Mouse (Mus musculus) ES-Bruce4 (cell line): ENCODE results near the gene Rpp30. TPM values are rescaled to one million over a fixed set of nuclear protein-coding genes. Genes with fewer than 3 reads are reported as not detected.

Experiments
- H3K27ac ChIP-seq: 2 replicates; pipeline ENCODE4 v1.5.1; 2012; ENCODE audit warnings: low read length, inconsistent platforms; ENCODE audit not compliant: insufficient read depth
- H3K27me3 ChIP-seq: 2 replicates; pipeline ENCODE4 v1.6.1; 2012; ENCODE audit warnings: mild to moderate bottlenecking, low read length, inconsistent platforms; ENCODE audit not compliant: control insufficient read depth, poor library complexity, insufficient read depth, severe bottlenecking
- H3K36me3 ChIP-seq: 2 replicates; pipeline ENCODE4 v1.6.1; 2012; ENCODE audit warnings: inconsistent platforms, mild to moderate bottlenecking, low read length, moderate library complexity; ENCODE audit not compliant: control insufficient read depth, poor library complexity, insufficient read depth, severe bottlenecking
- H3K4me1 ChIP-seq: one replicate; pipeline ENCODE4 v1.8.1; 2011; ENCODE audit warnings: low read length; ENCODE audit not compliant: control insufficient read depth, insufficient read depth
- H3K4me3 ChIP-seq: 2 replicates; pipeline ENCODE4 v1.5.1; 2011; ENCODE audit warnings: low read depth, mild to moderate bottlenecking, low read length
- H3K9ac ChIP-seq: 2 replicates; pipeline ENCODE4 v1.6.1; 2012; ENCODE audit warnings: low read depth, mild to moderate bottlenecking, inconsistent platforms; ENCODE audit not compliant: poor library complexity, severe bottlenecking
- H3K9me3 ChIP-seq: replicated peaks from 2 replicates; pipeline ENCODE4 v1.6.1; 2012; ENCODE audit warnings: mild to moderate bottlenecking, low read length, inconsistent platforms; ENCODE audit not compliant: control insufficient read depth, poor library complexity, insufficient read depth, severe bottlenecking
- CTCF ChIP-seq: IDR thresholded peaks from one replicate; pipeline ENCODE4 v1.8.1; 2011; ENCODE audit warnings: low read depth, low read length
- EP300 ChIP-seq: IDR thresholded peaks from 2 replicates; pipeline ENCODE4 v1.6.1; 2011; ENCODE audit warnings: low read depth, low read length; ENCODE audit not compliant: insufficient read depth
- POLR2A ChIP-seq: IDR thresholded peaks from one replicate; pipeline ENCODE4 v1.8.1; 2011; ENCODE audit warnings: low read length; ENCODE audit not compliant: insufficient read depth
- polyA plus RNA-seq: library from polyadenylated mRNA; stranded (reverse); fragments of >200 nt; gene quantifications from 2 replicates; pipeline ENCODE4 v1.2.4, GENCODE M21; 2011; ENCODE audit warnings: low read depth; ENCODE audit not compliant: missing spikeins, insufficient read depth, insufficient read length

Rpp30 gene
- 72.5 and 73.9 TPM in 2 replicates for polyA plus RNA-seq

DNA sequence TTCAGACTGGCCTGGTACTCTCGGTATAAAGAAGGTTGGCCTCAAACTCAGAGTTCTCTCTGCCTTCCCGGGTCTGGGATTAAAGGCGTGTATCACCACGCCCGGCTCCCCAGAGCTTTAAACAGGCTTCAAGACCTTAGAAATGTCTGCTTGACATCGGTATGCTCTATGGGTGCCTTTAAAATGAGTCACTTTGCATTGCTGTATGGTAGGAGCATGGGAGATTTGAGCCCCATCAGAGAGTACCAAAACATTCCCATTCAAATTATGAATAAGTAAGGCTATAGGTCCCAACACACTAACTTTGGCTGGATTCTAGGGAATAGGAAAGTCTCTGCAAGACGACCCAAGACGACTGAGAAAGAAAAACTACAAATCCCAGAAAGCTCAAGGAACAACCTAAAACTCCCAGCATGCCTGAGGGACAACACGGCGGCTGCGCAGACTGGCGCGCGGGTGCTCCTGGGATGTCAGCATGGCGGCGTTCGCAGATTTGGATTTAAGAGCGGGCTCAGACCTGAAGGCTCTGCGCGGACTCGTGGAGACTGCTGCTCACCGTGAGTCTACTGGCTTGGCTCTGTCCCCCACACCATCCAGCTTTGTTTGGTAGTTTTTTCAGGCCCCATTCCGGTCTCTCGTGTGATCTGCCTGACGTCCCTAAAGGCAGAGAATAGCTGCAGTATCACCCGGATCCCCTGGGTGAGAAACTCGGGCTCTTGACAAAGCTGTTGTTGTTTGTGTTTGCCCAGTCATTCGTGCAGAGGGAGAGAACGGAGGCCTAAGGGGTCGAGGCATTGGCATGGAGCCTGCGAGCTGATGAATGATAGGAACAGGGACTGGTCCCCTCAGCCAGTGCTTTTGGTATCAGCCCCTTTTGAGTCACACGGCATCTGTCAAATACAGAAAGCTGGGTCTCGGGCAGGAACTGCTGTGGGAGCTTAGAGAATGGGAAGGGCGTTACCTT lies at the start of gene Rpp30:
TSS of gene Rpp30 (plus strand) at position 455 of the 964 bp plus-strand sequence.
- no peak for TF ChIP-seq CTCF
- TF ChIP-seq POLR2A, result peak; percentile 39
- no peak for TF ChIP-seq EP300
- Histone ChIP-seq H3K27ac (no peak within 1 kb of the TSS), H3K9ac (peak within 1 kb of the TSS; percentile 82), H3K4me3 (peak within 1 kb of the TSS; percentile 99), H3K4me1 (no peaks in the 10 kb centered on the region), H3K9me3 (no peaks in the 10 kb centered on the region), H3K36me3 (peaks cover 5% of the 10 kb centered on the region), H3K27me3 (no peaks in the 10 kb centered on the region; the same call in 1 of the 2 replicates)

DNA sequence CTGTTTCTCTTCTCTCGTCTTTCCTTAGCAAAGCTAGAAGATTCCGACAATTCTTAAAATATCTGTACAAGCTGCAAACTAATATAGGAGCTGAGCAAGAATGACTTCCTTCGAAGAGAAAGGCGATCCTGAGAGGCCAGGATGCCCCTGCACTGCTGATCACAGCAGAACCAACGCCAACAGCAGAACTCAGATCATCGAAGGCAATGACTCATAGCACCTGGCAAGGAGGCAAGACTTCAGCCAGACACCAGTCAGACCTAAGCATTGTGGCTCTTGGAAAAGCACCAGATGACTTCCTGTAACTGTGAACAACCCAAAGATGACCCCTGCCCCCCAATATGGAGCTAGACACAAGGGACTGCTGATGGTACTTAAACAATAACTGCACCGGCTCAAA lies 37.5 kb upstream of the Rpp30 start:
- Histone ChIP-seq H3K4me1 (no peaks in the 10 kb centered on the region), H3K27me3 (no peaks in the 10 kb centered on the region), H3K9me3 (no peaks in the 10 kb centered on the region), H3K4me3 (no peak overlapping the region), H3K36me3 (no peaks in the 10 kb centered on the region), H3K27ac (no peak overlapping the region), H3K9ac (no peak overlapping the region)
- TF ChIP-seq CTCF, result no peak
- TF ChIP-seq EP300, result no peak
- no peak for TF ChIP-seq POLR2A

DNA sequence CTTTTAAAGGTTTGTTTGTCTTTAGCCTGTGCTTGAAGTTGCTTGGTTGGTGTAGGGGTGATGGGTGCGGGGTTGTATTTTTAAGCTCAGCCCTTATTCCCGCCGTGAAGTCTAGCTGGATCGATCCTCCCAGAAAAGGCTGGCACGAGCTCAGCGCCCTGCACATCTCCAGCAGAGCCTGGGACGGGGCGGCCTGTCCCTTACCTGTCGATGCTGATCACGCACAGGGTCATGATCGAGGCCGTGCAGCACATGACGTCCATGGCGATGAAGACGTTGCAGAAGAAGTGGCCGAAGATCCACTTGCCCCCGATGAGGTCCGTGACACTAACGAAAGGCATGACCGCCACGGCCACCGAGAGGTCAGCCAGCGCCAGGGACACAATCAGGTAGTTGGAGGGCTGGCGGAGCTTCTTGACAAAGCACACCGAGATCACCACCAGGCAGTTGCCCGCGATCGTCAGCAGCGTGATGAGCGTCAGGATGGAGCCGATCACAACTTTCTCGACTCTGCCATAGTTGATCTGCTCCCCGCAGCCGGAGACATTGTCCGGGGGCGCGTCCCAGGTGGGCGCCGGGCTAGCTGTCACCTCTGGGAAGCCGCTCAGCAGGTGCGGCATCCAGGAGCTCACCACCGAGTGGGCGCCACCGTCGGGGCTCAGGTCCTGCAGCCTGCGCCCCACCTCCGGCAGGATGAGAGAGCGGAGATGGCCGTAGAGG lies 26.9 kb upstream of the Rpp30 start:
- Histone ChIP-seq H3K9me3 (no peaks in the 10 kb centered on the region), H3K27me3 (peaks cover 9% of the 10 kb centered on the region), H3K36me3 (no peaks in the 10 kb centered on the region), H3K4me3 (peak overlapping the region; percentile 68), H3K4me1 (no peaks in the 10 kb centered on the region), H3K9ac (peak overlapping the region; percentile 63; the same call in 1 of the 2 replicates), H3K27ac (no peak overlapping the region)
- TF ChIP-seq EP300 (no peak), POLR2A (no peak)

DNA sequence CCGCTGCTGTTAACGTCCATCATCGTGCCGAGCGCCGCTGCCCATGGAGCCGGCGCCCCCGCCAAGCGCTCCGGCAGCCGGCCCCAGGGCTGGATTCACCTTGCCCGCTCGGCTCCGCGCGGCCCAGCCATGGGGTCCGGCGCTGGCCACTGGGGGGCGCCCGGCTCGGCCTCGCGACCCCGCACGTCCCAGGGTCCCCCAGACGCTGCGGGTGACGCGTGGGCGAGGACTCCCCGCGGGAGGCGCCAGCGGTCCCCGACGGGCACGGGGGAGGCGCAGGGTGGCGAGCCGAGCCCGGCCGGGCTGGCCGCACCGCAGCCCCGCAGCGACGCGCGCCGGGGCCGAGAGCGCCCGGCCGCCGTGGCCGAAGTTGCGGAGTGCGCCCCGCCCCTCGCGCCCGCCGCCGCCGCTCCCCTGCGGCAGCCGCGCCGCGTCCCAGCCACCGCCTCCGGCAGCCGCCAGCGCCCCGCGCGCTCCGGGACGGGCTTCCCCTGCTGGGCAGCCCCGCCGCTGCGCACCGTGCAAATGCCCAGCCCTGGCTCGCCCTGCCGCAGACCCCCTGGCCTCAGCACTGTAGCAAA lies 26.2 kb upstream of the Rpp30 start, which contains the start of gene Htr7:
TSS of gene Htr7 (minus strand) at position 277 of the 581 bp plus-strand sequence.
- TF ChIP-seq CTCF (peak; percentile 13), POLR2A (no peak)
- Histone ChIP-seq H3K27ac (no peak within 1 kb of the TSS), H3K36me3 (no peaks in the 10 kb centered on the region), H3K4me3 (peak within 1 kb of the TSS; percentile 68), H3K4me1 (no peaks in the 10 kb centered on the region), H3K9me3 (no peaks in the 10 kb centered on the region), H3K9ac (peak within 1 kb of the TSS; percentile 63), H3K27me3 (peaks cover 9% of the 10 kb centered on the region)

DNA sequence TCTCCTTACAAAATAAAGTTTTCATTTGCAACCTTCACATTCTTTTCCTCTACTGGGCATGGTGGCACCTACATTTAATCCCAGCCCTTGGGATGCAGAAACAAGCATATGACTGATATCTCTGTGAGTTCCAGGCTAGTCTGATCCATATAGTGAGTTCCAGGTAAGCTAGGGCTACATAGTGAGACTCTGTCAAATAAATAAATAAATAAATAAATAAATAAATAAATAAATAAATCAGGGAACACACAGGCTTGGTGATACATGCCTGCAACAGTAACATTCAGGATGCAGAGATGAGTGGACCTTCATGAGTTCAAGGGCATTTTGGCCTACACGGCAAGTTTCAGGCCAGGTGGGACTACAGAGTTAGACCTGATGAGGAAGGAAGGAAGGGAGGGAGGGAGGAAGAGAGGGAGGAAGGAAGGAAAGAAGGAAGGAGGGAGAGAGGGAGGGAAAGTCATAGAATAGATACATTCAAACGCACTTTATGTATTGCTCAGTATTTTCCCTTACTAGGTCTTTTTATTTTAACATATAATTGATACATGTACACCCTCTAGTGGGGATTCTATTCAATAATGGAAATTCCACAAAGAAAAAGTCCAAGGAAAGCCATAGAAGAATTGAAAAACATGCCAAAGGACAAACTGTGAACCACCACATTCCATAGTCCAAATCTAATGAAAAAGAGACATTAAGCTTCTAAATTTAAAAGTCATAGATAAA lies 20.6 kb upstream of the Rpp30 start:
- H3K4me3 ChIP-seq, result no peak overlapping the region
- H3K4me1 ChIP-seq, result no peaks in the 10 kb centered on the region
- peaks cover 7% of the 10 kb centered on the region for H3K9me3 ChIP-seq
- no peak overlapping the region for H3K27ac ChIP-seq
- H3K27me3 ChIP-seq, result peaks cover 2% of the 10 kb centered on the region; the same call in 1 of the 2 replicates
- no peaks in the 10 kb centered on the region for H3K36me3 ChIP-seq
- no peak overlapping the region for H3K9ac ChIP-seq
- TF ChIP-seq POLR2A, result no peak
- TF ChIP-seq CTCF, result no peak
- TF ChIP-seq EP300, result no peak
